Mouse (Mus musculus) liver, adult 2 months (tissue): Measurements from ENCODE around the gene Arf4.

ENCODE experiments used
- CTCF ChIP-seq: fragments of 200-500 bp; IDR thresholded peaks from 2 replicates; pipeline ENCODE4 v1.5.1; 2011; ENCODE audit warnings: low read depth, low read length, control low read depth
- POLR2A ChIP-seq: fragments of 200-500 bp; IDR thresholded peaks from 2 replicates; pipeline ENCODE4 v1.6.1; 2011; ENCODE audit warnings: low read length, control low read depth; ENCODE audit not compliant: insufficient read depth; ENCODE audit errors: extremely low read depth

DNA sequence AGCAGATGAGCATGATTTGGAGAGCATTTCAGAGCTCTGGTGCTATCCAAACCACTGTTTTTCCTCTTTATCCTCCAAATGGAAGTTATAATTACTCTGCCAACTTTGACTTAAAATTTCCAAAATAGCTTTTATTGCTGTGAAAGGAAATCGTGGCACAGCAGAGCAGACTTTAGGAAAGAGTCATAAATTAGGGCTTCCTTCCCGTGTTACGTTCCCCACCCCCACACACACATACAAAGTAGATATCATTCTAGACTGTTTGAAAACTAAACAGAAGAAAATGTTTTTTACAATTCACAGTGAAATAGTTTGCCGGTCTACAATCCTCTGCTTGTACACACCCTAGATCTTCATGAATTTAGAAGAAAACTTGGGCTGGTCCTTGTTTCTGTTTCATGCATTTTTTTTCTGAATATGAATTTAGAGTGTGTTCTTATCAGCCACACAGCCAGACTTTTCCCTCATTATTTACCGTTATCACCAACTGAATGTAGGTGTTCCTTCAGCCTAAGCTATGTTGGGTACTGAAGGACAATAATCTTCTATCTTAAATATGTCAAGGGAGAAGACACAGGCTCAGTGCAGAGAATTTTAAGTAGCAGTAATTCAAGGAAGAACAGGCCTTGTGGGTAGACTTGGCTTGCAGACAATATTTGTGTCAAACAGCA lies 42.0 kb upstream of the Arf4 start:
- no peak for TF ChIP-seq POLR2A
- TF ChIP-seq CTCF: no peak
